13 mouse cellular contexts compared by ENCODE assay signal in genomic region chr5:142179304-142179703, GRCm38 (mm10).
DNase-seq lines count a peak whose midpoint lies in the region; ATAC-seq and TF ChIP-seq lines count a peak whose summit lies in the region.
"Had no signal": no experiment of that assay in that cellular context is flagged by ENCODE, and none has a peak within 500 bp of the region (broad histone marks: within the 10 kb centered on the region; RNA-seq: fewer than 3 reads in every experiment).

No protein-coding gene starts in this region.

- peaks cover 4% of the 10 kb centered on the region; the same call in 1 of the 2 replicates for H3K36me3 ChIP-seq in kidney, embryonic 16.5 days (ENCODE audit: insufficient read depth, low read length)
- H3K36me3 ChIP-seq in kidney, adult 2 months (ENCODE audit: control insufficient read depth, insufficient read depth, low read length) = no peaks in the 10 kb centered on the region
- no peaks in the 10 kb centered on the region for H3K36me3 ChIP-seq in forebrain, embryonic 14.5 days (ENCODE audit: control insufficient read depth, insufficient read depth, low read length)
- no peaks in the 10 kb centered on the region for H3K36me3 ChIP-seq in midbrain, embryonic 11.5 days (ENCODE audit: control insufficient read depth, insufficient read depth, low read length)

- H3K4me3 ChIP-seq in kidney, embryonic 16.5 days (ENCODE audit: low read length) = no peak overlapping the region
- no peak overlapping the region for H3K4me3 ChIP-seq in kidney, adult 2 months (ENCODE audit: insufficient read depth, low read depth, low read length)
- no peak overlapping the region for H3K4me3 ChIP-seq in forebrain, embryonic 14.5 days (ENCODE audit: low read depth, low read length)
- no peak overlapping the region for H3K4me3 ChIP-seq in midbrain, embryonic 11.5 days (ENCODE audit: low read depth, low read length)
- H3K4me3 ChIP-seq: limb, embryonic 15.5 days had no signal

- WGBS in kidney, embryonic 16.5 days = 32% methylated on average over 11 of the region's 11 CpGs
- 69% methylated on average over 11 of the region's 11 CpGs for WGBS in kidney, adult 2 months
- 4% methylated on average over 11 of the region's 11 CpGs for WGBS in forebrain, embryonic 14.5 days
- WGBS in midbrain, embryonic 11.5 days = 16% methylated on average over 11 of the region's 11 CpGs

- no peak overlapping the region for H3K27ac ChIP-seq in kidney, embryonic 16.5 days (ENCODE audit: low read length)
- no peak overlapping the region for H3K27ac ChIP-seq in kidney, adult 2 months (ENCODE audit: insufficient read depth, low read depth, low read length)
- H3K27ac ChIP-seq in forebrain, embryonic 14.5 days (ENCODE audit: low read depth, low read length) = no peak overlapping the region
- H3K27ac ChIP-seq in midbrain, embryonic 11.5 days (ENCODE audit: low read depth, low read length) = 0 out of 2 replicates have a peak overlapping the region, but pooled peaks have one; percentile 10
- H3K27ac ChIP-seq: limb, embryonic 15.5 days had no signal

- H3K9ac ChIP-seq in kidney, embryonic 16.5 days (replicated peaks; ENCODE audit: low read length) = no peak overlapping the region
- no peak overlapping the region; the same call in 1 of the 2 replicates for H3K9ac ChIP-seq in forebrain, embryonic 14.5 days (ENCODE audit: low read length)
- no peak overlapping the region for H3K9ac ChIP-seq in midbrain, embryonic 11.5 days (ENCODE audit: low read length)
- H3K9ac ChIP-seq: limb, embryonic 15.5 days had no signal

- ATAC-seq in kidney, embryonic 16.5 days (ENCODE audit: low FRiP score, low TSS enrichment) = peak; percentile 76
- peak; percentile 58 for ATAC-seq in forebrain, embryonic 14.5 days
- ATAC-seq in midbrain, embryonic 11.5 days (ENCODE audit: low FRiP score) = peak; percentile 84

- H3K4me2 ChIP-seq in kidney, embryonic 16.5 days (replicated peaks; ENCODE audit: low read depth, low read length) = no peak overlapping the region
- no peak overlapping the region for H3K4me2 ChIP-seq in forebrain, embryonic 14.5 days (ENCODE audit: low read length)
- H3K4me2 ChIP-seq in midbrain, embryonic 11.5 days = peak overlapping the region; percentile 23
- H3K4me2 ChIP-seq: limb, embryonic 15.5 days had no signal

- no peaks in the 10 kb centered on the region for H3K9me3 ChIP-seq in kidney, embryonic 16.5 days (ENCODE audit: low read length)
- no peaks in the 10 kb centered on the region for H3K9me3 ChIP-seq in forebrain, embryonic 14.5 days (replicated peaks; ENCODE audit: control insufficient read depth, low read length)
- H3K9me3 ChIP-seq in midbrain, embryonic 11.5 days (ENCODE audit: control insufficient read depth, low read length) = no peaks in the 10 kb centered on the region
- H3K9me3 ChIP-seq: limb, embryonic 15.5 days had no signal

- no peak for TF ChIP-seq POLR2A in kidney, adult 2 months (IDR thresholded peaks at IDR 0.05; ENCODE audit: low read depth, low read length)

- no peak for TF ChIP-seq CTCF in kidney, adult 2 months (conservative IDR thresholded peaks at IDR 0.05; ENCODE audit: insufficient read depth, insufficient read length, low read depth, low read length)

- peaks cover 9% of the 10 kb centered on the region; the same call in 1 of the 2 replicates for H3K4me1 ChIP-seq in kidney, embryonic 16.5 days (ENCODE audit: insufficient read depth, low read length)
- H3K4me1 ChIP-seq in kidney, adult 2 months (ENCODE audit: control insufficient read depth, insufficient read depth, low read length) = no peaks in the 10 kb centered on the region
- H3K4me1 ChIP-seq in forebrain, embryonic 14.5 days (ENCODE audit: control insufficient read depth, insufficient read depth, low read length) = peaks cover 9% of the 10 kb centered on the region; the same call in 1 of the 2 replicates
- peaks cover 29% of the 10 kb centered on the region for H3K4me1 ChIP-seq in midbrain, embryonic 11.5 days (ENCODE audit: control insufficient read depth, insufficient read depth, low read length)
- H3K4me1 ChIP-seq: limb, embryonic 15.5 days had no signal

- DNase-seq in kidney, adult 2 months = no peak
- peak; percentile 67 for DNase-seq in forebrain, embryonic 14.5 days (ENCODE audit: low spot score)
- DNase-seq in midbrain, embryonic 11.5 days (ENCODE audit: low spot score, missing footprints) = peak; percentile 98
- DNase-seq in retina, postnatal 1 day = peak; percentile 88
- no peak for DNase-seq in yolk sac, embryonic 10.5 days (ENCODE audit: low spot score)
- DNase-seq in thymus, postnatal 36 days = no peak
- no peak for DNase-seq in spleen, postnatal 10 days (ENCODE audit: low spot score in 2 of 2)
- DNase-seq: cerebellum, postnatal 25 days; heart, adult 18-20 months; lung, postnatal 14 days; spleen, adult 18-20 months had no signal

- H3K27me3 ChIP-seq in kidney, embryonic 16.5 days (ENCODE audit: insufficient read depth, low read length) = no peaks in the 10 kb centered on the region
- no peaks in the 10 kb centered on the region for H3K27me3 ChIP-seq in kidney, adult 2 months (replicated peaks; ENCODE audit: control insufficient read depth, insufficient read depth, low read length)
- H3K27me3 ChIP-seq in forebrain, embryonic 14.5 days (replicated peaks; ENCODE audit: control insufficient read depth, insufficient read depth, low read length) = peaks cover 17% of the 10 kb centered on the region
- peaks cover 23% of the 10 kb centered on the region for H3K27me3 ChIP-seq in midbrain, embryonic 11.5 days (ENCODE audit: control insufficient read depth, insufficient read depth, low read length)
- H3K27me3 ChIP-seq: limb, embryonic 15.5 days had no signal

Comparison
In these comparisons a context has a peak if more than half of its experiments do, and no peak if none do; other contexts are left out.
1. DNase-seq: peak in forebrain, embryonic 14.5 days (single experiment), midbrain, embryonic 11.5 days (single experiment) and retina, postnatal 1 day (single experiment); none in kidney, adult 2 months (single experiment), yolk sac, embryonic 10.5 days (single experiment), thymus, postnatal 36 days (0 of 2) and spleen, postnatal 10 days (0 of 2).
2. Peak in every context shown above with its lines, with median percentiles within 50 percentile points of each other: ATAC-seq.